Mouse (Mus musculus): ENCODE results near the gene Ttll2. TPM values are rescaled to one million over a fixed set of nuclear protein-coding genes. Genes with fewer than 3 reads are reported as not detected.
"Not testable (repeated sequence)": the region's sequence is repeated elsewhere in the genome, so short reads cannot be mapped to it uniquely, and the experiment has no call there.

Ttll2 gene
- total and polyA plus RNA-seq, 3 experiments, result not detected

DNA sequence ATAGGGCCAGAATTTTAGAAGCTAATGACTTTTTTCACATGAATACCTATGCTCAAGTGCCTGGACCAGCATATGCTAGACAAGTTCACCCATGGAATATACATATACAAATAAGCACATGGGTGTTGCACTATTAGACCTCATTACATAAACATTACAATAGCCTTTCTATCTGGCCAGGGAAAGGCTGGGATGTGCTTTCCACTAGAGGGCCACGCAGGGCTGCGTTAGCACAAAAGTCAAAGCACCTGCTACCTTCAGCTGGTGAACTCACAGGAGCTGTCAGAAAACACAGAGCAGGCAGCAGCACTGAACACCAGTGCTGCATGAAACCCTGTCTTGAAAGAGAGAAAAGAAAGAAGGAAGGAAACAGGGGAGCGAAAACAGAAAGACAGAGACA, 25.4 kb upstream of the Ttll2 start:
- H3K36me3 ChIP-seq (ENCODE audit: control insufficient read depth in 1 of 2, insufficient read depth in 2 of 2, low read length in 2 of 2); H3K27me3 ChIP-seq (ENCODE audit: control insufficient read depth in 1 of 2, insufficient read depth in 2 of 2, low read length in 2 of 2); H3K4me3 ChIP-seq (ENCODE audit: control insufficient read depth in 1 of 2, insufficient read depth in 1 of 2, low read depth in 2 of 2, low read length in 2 of 2); H3K79me2 ChIP-seq (ENCODE audit: control insufficient read depth, insufficient read depth, low read length, poor library complexity); H3K9ac ChIP-seq (ENCODE audit: control insufficient read depth, low read depth, low read length, poor library complexity, severe bottlenecking); H3K27ac ChIP-seq (ENCODE audit: control insufficient read depth, low read depth, low read length); H3K9me3 ChIP-seq (replicated peaks; ENCODE audit: insufficient read depth, low read length); DNase-seq (ENCODE audit: low read depth, low spot score); H3K4me1 ChIP-seq (ENCODE audit: control insufficient read depth in 1 of 2, insufficient read depth in 2 of 2, low read length in 2 of 2): not testable (repeated sequence)

DNA sequence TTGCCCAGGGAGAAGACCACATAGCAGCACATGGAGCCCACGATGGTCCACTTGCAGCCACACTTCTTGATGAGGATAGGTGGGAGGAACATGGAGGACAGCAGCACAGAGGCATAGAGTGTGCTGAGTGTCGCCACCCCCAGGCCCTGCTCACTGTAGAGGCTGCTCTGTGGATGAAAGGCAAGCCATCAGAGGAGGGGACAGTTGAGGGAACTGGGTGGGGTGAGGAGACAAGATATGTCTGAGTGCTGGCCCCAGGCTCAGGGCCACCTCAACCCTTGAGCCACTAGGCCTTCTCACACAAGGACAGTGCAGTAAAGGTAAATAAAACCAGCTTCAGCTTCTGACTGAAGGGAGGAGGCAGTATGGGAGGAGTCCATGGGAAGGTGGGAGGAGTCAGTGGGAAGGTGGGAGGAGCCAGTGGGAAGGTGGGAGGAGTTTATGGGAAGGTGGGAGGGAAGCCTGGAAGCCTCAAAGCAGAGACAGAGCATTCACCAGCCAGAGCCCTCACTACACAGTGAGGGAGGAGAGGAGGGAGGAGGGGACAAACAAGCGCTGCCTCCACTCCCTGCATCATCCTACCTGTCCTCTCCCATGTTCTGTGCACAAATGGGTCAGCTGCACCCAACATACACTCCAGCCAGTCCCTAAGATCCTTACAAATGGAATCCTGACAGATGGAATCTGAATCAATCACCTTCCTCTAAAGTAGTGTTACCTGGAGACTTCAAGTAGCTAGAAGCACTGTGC, 24.6 kb upstream of the Ttll2 start:
- H3K4me1 ChIP-seq (ENCODE audit: control insufficient read depth in 1 of 2, insufficient read depth in 2 of 2, low read length in 2 of 2); H3K27me3 ChIP-seq (ENCODE audit: control insufficient read depth in 1 of 2, insufficient read depth in 2 of 2, low read length in 2 of 2); DNase-seq (ENCODE audit: low read depth, low spot score); H3K79me2 ChIP-seq (ENCODE audit: control insufficient read depth, insufficient read depth, low read length, poor library complexity); H3K4me3 ChIP-seq (ENCODE audit: control insufficient read depth in 1 of 2, insufficient read depth in 1 of 2, low read depth in 2 of 2, low read length in 2 of 2); H3K36me3 ChIP-seq (ENCODE audit: control insufficient read depth in 1 of 2, insufficient read depth in 2 of 2, low read length in 2 of 2); H3K9me3 ChIP-seq (replicated peaks; ENCODE audit: insufficient read depth, low read length); H3K9ac ChIP-seq (ENCODE audit: control insufficient read depth, low read depth, low read length, poor library complexity, severe bottlenecking); H3K27ac ChIP-seq (ENCODE audit: control insufficient read depth, low read depth, low read length): not testable (repeated sequence)

DNA sequence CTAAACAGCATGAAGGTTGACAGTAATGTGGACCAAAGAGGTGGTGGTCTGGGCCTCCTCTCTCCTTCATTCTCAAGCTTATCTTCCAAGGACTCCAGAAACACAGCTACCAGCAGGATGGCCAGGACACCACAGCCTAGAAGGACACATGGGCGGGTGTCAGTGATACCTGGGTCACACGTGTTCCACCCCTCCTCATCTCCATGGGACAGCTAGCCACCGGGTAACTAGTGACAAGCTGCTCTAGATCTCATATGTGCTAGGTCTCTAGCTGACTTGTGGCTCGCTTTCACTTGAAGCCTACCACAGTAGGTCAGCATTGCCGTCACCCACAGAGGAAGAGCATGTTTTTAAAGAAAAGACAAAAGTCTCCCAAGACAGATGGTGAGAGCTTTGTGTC, 19.4 kb upstream of the Ttll2 start, which contains the start of gene Gm49630:
Gene Gm49630, minus strand, starts transcription at position 101 of the 400 bp plus-strand sequence.
- H3K4me3 ChIP-seq (ENCODE audit: control insufficient read depth in 1 of 2, insufficient read depth in 1 of 2, low read depth in 2 of 2, low read length in 2 of 2); DNase-seq (ENCODE audit: low read depth, low spot score); H3K4me1 ChIP-seq (ENCODE audit: control insufficient read depth in 1 of 2, insufficient read depth in 2 of 2, low read length in 2 of 2); H3K9ac ChIP-seq (ENCODE audit: control insufficient read depth, low read depth, low read length, poor library complexity, severe bottlenecking); H3K79me2 ChIP-seq (ENCODE audit: control insufficient read depth, insufficient read depth, low read length, poor library complexity); H3K27ac ChIP-seq (ENCODE audit: control insufficient read depth, low read depth, low read length); H3K27me3 ChIP-seq (ENCODE audit: control insufficient read depth in 1 of 2, insufficient read depth in 2 of 2, low read length in 2 of 2); H3K9me3 ChIP-seq (replicated peaks; ENCODE audit: insufficient read depth, low read length); H3K36me3 ChIP-seq (ENCODE audit: control insufficient read depth in 1 of 2, insufficient read depth in 2 of 2, low read length in 2 of 2): not testable (repeated sequence)

DNA sequence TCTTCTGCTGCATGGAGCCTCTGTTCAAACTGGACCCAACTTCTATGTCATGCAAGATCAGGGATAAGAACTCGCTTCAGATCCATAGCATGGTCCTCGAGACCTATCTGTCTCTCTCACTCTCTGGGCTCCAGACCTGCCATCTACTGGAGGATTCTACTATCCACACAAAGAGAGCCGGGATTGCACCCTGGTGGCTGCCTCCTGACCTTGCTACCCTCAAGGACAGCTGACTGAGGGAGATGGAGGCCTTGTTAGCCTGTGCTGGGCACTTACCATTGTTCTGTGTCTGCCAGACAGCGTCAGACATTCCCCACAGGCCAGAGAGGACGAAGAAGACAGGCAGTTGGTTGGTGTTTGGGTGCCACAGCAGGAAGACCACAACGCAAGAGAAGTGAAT, 16.9 kb upstream of the Ttll2 start:
- DNase-seq (ENCODE audit: low read depth, low spot score), result not testable (repeated sequence)

DNA sequence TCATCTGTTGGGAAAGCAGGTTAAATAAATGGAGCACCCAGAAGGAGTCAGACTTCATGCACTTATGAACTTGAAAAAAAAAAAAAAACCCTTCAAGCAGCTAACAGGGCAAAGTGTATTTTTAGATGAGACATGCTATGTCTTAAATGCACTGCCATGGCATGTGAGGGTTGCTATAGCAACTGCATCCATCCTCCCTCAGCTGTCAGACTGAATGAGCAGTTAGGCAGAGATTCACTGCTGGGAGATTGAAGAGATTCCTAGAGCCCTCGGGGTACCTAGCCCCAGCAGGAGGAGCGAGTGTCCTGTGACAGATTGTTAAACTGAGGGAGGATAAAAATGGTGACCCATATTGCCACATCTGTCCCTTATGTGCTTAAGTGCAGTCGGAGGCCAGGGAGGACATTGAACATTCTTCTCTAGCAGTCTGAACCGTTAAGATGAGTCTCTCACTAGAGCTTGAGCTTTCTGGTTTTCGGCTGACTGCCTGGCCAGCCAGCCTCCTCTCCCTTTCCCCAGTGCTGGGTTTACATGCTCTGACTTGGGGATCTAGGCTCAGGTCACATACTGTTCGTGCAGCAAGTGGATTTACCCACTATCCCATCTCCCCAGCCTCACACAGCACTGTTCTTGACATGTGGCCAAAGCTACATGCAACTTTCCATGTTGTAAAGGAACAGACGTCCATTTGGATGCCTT, 14.3 kb upstream of the Ttll2 start:
- not testable (repeated sequence) for H3K9ac ChIP-seq (ENCODE audit: control insufficient read depth, low read depth, low read length, poor library complexity, severe bottlenecking); H3K4me3 ChIP-seq (ENCODE audit: control insufficient read depth in 1 of 2, insufficient read depth in 1 of 2, low read depth in 2 of 2, low read length in 2 of 2); H3K27me3 ChIP-seq (ENCODE audit: control insufficient read depth in 1 of 2, insufficient read depth in 2 of 2, low read length in 2 of 2); DNase-seq (ENCODE audit: low read depth, low spot score); H3K36me3 ChIP-seq (ENCODE audit: control insufficient read depth in 1 of 2, insufficient read depth in 2 of 2, low read length in 2 of 2); H3K79me2 ChIP-seq (ENCODE audit: control insufficient read depth, insufficient read depth, low read length, poor library complexity); H3K4me1 ChIP-seq (ENCODE audit: control insufficient read depth in 1 of 2, insufficient read depth in 2 of 2, low read length in 2 of 2); H3K9me3 ChIP-seq (replicated peaks; ENCODE audit: insufficient read depth, low read length); H3K27ac ChIP-seq (ENCODE audit: control insufficient read depth, low read depth, low read length)

More for the DNA sequence above, 16.9 kb upstream of the Ttll2 start:
- H3K27ac ChIP-seq (ENCODE audit: control insufficient read depth, low read depth, low read length); H3K27me3 ChIP-seq (ENCODE audit: control insufficient read depth in 1 of 2, insufficient read depth in 2 of 2, low read length in 2 of 2); H3K79me2 ChIP-seq (ENCODE audit: control insufficient read depth, insufficient read depth, low read length, poor library complexity); H3K9ac ChIP-seq (ENCODE audit: control insufficient read depth, low read depth, low read length, poor library complexity, severe bottlenecking); H3K9me3 ChIP-seq (replicated peaks; ENCODE audit: insufficient read depth, low read length); H3K4me1 ChIP-seq (ENCODE audit: control insufficient read depth in 1 of 2, insufficient read depth in 2 of 2, low read length in 2 of 2); H3K4me3 ChIP-seq (ENCODE audit: control insufficient read depth in 1 of 2, insufficient read depth in 1 of 2, low read depth in 2 of 2, low read length in 2 of 2); H3K36me3 ChIP-seq (ENCODE audit: control insufficient read depth in 1 of 2, insufficient read depth in 2 of 2, low read length in 2 of 2): not testable (repeated sequence)

DNA sequence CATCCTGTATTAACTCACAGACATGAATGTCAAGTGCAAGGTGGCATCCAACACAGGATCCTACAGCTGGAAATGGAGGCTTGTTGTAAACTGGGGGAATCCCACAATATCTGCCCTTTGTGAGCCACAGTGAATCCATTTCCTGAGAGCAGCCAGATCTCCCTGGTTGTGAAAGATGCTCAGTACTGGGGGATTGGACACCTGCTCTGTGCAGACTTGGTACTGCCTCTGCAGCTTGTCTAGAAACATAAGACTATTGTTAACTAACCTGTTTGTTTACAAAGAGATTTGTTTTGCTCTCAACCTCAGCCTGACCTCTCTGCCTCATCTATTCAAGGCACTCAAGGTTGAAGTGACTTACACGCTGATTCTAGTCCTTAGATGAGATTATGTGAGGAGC, 13.8 kb upstream of the Ttll2 start:
- H3K27ac ChIP-seq (ENCODE audit: control insufficient read depth, low read depth, low read length); H3K36me3 ChIP-seq (ENCODE audit: control insufficient read depth in 1 of 2, insufficient read depth in 2 of 2, low read length in 2 of 2); H3K79me2 ChIP-seq (ENCODE audit: control insufficient read depth, insufficient read depth, low read length, poor library complexity); H3K9me3 ChIP-seq (replicated peaks; ENCODE audit: insufficient read depth, low read length); H3K4me3 ChIP-seq (ENCODE audit: control insufficient read depth in 1 of 2, insufficient read depth in 1 of 2, low read depth in 2 of 2, low read length in 2 of 2); H3K4me1 ChIP-seq (ENCODE audit: control insufficient read depth in 1 of 2, insufficient read depth in 2 of 2, low read length in 2 of 2); H3K27me3 ChIP-seq (ENCODE audit: control insufficient read depth in 1 of 2, insufficient read depth in 2 of 2, low read length in 2 of 2); H3K9ac ChIP-seq (ENCODE audit: control insufficient read depth, low read depth, low read length, poor library complexity, severe bottlenecking); DNase-seq (ENCODE audit: low read depth, low spot score): not testable (repeated sequence)

DNA sequence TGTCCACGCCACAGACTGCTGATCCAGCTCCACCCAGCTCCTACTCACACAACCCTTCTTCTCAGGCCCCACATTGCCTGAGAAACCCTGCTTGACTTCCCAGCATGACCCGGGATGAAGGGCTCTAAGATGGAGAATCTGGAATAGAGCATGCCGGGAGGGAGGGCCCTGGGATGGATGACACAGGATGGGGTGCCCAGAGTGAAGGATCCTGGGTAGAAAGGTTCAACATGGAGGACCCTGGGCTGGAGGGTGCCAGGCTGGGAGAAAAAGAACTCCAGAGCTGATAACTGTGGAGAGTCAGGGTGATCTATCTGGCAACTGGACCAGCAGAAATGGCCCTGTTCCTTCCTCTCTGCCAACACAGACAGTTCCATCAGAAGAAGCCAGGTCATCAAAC, 13.1 kb upstream of the Ttll2 start:
- H3K4me3 ChIP-seq (ENCODE audit: control insufficient read depth in 1 of 2, insufficient read depth in 1 of 2, low read depth in 2 of 2, low read length in 2 of 2); H3K27me3 ChIP-seq (ENCODE audit: control insufficient read depth in 1 of 2, insufficient read depth in 2 of 2, low read length in 2 of 2); H3K27ac ChIP-seq (ENCODE audit: control insufficient read depth, low read depth, low read length); H3K9ac ChIP-seq (ENCODE audit: control insufficient read depth, low read depth, low read length, poor library complexity, severe bottlenecking); H3K36me3 ChIP-seq (ENCODE audit: control insufficient read depth in 1 of 2, insufficient read depth in 2 of 2, low read length in 2 of 2); H3K79me2 ChIP-seq (ENCODE audit: control insufficient read depth, insufficient read depth, low read length, poor library complexity); DNase-seq (ENCODE audit: low read depth, low spot score); H3K9me3 ChIP-seq (replicated peaks; ENCODE audit: insufficient read depth, low read length); H3K4me1 ChIP-seq (ENCODE audit: control insufficient read depth in 1 of 2, insufficient read depth in 2 of 2, low read length in 2 of 2): not testable (repeated sequence)
